Mouse (Mus musculus) thymus, postnatal 10 days (tissue): ENCODE results near the gene Bsdc1.
"Not testable (repeated sequence)": the region's sequence is repeated elsewhere in the genome, so short reads cannot be mapped to it uniquely, and the experiment has no call there.

ENCODE experiments used
- DNase-seq, 2 experiments: peaks; one replicate each; pipeline ENCODE4 v3.0.0; 2021; ENCODE audit warnings: low spot score in 2 of 2

Bsdc1 gene

DNA sequence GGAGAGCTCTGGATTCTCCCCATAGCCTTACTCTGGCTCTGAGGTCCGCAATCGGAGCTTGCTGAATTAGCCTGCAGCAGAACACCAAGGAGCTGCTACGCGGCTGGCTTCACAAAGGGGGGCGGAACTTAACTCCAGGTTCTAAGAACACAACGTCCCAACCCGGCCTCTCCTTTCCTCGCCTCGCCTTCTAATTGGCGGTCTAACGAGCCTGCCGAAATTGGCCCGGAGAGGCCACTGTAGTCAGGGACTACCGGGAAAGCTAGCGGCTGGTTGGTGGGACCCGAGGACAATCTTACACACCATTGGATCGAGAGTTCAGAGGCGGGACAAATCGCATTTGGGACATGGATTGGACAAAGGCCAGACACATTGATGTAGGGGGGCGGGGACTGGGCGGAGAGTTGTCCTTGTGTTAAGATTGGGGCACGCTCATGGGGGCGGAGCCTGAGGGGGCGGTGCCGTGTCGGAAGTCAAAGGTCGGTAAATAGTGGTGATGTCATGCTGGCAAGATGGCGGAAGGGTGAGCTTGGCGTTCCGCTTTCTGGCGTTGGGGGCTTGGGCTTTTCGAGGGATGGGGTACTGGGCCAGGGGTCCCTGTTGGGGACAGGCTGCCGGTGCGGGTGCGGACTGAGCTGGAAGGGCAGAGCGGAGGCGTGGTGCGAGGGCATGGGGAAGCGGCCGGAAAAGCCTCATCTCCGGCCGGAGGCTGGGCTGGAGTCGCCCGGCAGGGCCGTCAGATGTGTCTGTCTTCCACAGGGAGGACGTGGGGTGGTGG is at the start of gene Bsdc1:
Gene Bsdc1 (plus strand): TSS at position 399 of the 778 bp plus-strand sequence.
- peak; percentile 99 to 100 for DNase-seq

DNA sequence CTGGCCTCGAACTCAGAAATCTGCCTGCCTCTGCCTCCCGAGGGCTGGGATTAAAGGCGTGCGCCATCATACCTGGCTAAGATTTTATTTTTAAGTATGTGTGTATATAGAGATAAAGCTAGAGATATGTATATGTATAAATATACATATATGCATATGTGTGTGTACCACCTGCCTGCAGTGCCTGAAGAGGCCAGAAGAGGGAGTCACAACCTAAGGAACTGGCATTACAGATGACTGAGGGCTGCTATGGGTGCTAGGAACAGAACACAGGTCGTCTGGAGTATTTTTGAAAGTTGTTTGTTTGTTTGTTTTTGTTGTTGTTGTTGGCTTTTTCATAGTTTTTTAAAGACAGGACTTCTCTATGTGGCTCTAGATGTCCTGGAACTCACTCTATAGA is 45.5 kb upstream of the Bsdc1 start:
- no peak for DNase-seq

DNA sequence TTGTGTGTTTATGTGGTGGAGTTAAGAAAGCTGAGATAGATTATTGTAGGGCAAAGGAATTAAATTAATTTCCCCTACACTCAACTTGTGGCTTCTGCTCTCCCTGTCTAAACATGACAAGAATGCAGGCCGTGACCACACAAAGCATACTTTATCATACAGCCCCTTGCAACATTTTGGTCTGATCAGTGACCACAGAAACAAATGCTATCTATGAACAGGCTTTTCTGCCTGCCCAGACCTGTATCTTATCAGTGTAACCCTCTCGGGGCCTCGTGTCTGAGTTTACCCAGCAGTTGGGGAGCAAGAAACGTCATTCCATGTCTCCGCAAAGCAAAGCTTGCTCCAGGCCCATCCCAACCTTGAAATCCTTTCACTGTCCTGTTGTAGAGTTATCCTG is 44.9 kb upstream of the Bsdc1 start:
- no peak for DNase-seq

DNA sequence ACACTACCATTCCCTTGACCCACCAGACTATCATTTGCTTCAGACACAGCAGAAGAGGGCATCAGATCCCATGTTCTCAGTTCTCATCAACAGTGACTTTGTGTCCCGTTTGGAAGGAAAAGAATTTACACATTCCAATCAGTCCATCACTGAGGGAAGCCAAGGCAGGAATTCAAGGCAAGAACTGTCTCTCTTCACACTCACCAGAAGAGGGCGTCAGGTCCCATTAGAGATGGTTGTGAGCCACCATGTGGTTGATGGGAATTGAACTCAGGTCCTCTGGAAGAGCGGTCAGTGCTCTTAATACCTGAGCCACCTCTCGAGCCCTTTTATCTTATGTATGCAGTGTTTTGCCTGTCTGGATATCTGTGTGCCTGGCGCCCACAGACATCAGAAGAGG is 43.1 kb upstream of the Bsdc1 start:
- DNase-seq = no peak

DNA sequence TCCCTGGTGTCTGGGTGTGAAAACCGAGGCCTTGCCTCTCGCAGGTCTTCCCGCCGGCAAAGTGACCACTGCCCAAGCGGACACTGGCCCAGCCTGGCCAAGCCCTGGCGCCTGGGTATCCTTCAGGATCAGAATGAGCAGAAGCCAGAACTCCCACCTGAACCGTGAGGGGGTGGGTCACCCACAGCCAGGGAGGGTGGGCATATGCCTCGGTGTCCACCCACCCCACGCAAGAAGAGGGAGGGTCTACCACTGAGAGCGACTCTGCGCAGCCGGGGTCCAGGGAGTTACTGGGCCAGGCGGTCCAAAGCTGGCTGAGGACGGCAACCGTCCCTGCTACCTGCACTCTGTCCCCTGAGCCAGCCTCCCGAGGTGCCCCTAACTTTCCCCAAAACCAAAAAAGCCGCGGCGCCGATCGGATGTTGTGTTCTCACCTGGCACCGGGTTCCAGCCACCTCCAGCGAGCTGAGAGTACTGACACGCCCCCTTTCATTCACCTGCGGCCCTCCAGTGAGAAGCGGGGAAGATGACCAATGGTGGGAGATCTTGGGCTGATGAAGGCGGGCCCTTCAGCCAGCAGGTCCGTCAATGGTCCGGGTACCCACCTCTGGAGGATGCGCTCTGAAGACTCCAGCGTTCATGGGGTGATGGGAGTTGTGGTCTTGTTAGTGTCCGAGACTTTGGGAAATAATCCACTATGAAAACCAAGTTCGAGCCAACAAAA is 20.9 kb upstream of the Bsdc1 start, which contains the start of gene Zbtb8b:
Gene Zbtb8b (minus strand): TSS at position 514 of the 724 bp plus-strand sequence.
- DNase-seq = no peak

DNA sequence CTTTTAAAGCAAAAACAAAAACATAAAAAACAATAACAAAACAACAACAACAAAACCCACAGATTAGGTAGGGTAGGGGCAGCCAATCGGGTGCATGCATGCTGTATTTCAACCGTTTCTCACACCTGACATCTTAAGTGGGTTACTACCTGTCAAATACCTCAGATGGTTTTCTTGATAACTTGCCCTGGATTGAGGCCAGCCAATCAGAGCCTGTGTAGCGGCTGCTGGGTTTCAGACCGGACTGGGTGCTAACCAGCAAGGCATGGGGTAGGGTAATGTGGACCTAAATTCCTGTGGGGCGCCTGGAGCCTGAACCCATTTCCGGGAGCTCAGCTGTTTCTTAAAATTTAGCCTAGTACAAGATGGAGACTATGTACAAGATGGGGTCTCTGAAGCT is 20.2 kb upstream of the Bsdc1 start:
- no peak for DNase-seq

DNA sequence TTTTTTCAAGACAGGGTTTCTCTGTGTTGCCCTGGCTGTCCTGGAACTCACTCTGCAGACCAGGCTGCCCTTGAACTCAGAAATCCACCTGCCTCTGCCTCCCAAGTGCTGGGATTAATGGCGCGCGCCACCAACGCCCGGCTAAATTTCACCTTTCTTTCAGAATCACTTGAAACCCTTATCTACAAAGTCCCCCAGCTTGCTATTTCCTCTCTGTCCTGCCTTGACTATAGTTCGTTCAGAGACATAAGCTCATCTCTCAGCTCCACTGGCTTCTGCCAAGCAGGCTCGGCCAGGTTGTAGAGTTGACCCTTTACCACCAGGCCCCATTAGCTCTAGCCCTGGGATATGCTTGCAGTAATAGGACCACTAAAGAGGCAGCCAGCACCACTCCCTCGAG is 14.0 kb upstream of the Bsdc1 start:
- DNase-seq = no peak

DNA sequence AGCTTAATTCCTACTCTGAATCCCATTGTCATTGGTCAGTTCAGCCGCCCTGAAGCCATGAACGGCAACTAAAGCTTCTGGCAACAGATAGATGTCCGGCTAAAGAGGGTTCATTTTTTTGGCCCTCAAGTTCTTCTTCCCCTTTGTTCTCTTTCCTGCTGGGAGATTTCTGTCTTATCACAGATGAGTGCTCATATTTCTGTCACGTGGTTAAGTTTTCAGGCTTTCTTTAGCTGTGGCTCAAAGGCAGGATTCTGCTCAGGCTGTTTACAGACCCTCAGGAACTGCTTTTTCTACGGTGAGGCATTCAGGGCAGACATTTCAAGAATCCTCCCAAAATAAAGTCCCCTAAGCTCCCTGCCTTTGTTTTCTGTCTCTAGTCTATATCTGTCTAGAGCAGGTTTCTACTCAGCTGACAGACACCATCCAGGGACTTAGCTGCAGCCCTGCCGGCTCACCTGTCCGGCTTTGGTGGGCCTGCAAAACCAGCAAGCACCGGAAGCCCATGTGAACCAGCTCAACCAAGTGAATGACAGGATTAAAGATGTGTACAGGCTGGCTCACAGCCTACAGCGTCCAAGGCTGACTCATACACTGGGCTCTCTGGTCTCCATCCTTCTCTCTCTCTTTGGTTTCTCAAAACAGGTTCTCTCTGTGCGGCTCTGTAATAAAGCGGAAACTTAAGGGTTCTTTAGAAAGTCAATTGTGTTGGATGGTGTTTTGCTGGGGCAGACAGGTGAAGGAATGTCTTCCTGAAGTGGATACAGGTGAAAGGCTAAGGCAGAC is 13.4 kb upstream of the Bsdc1 start:
- no peak for DNase-seq

DNA sequence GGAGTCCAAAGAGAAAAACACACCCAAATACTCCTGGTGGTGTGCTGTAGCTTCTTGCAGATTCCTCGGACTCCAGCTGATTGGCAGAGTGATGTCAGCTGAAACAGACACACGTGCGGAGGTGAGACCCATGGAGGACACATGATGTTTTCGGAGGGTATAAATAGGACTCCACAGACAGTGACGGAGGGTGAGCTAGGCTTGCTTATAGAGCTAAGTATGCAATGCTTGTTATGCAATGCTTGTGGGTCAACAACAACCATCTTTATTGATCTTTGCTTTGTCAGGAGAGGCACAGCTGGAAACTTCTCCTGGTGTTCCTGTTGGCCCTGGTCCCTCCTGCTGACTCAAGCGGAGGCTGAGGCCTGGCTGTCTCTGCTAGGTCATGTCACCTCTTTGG is 12.7 kb upstream of the Bsdc1 start:
- no peak for DNase-seq

DNA sequence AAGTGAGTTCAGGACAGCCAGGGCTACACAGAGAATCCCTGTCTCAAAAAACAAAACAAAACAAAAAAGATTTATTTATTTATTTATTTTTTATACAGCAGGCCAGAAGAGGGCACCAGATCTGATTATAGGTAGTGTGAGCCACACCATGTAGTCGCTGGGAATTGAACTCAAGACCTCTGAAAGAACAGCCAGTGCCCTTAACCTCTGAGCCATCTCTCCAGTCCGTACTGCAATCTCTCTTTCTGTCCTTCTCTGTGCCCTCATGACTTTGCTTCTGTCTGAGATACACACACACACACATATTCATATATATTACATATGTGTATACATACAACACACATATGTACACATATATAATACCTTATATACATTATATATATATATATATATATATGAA is 10.5 kb upstream of the Bsdc1 start:
- DNase-seq = no peak

DNA sequence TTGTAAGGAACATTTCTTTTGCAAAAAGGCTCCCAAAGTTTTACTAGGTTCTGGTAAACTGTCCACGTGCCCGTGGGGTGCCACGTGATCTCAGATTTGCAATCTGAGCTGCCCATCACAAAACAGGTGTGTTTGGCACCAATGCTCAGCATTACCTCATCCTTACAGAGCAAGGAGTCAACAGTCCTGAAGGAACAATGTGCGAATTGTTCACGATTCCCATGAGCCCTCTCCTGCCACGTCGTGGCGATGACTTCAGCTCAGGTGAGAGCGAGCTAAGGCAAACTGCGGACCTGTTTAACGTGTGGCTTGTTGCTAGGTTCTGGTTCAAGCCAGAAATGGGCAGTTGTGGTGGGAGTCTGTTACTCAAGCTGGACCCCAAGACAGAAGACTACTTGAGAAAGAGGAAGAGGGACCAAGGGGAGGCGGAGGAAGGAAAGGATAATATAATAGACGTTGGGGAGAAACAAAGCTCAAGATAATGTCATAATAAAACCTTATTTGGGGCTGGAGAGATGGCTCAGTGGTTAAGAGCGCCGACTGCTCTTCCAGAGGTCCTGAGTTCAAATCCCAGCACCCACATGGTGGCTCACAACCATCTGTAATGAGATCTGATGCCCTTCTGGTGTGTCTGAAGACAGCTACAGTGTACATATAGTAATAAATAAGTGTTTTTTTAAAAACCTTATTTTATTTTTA is 9.8 kb upstream of the Bsdc1 start:
- DNase-seq = no peak

DNA sequence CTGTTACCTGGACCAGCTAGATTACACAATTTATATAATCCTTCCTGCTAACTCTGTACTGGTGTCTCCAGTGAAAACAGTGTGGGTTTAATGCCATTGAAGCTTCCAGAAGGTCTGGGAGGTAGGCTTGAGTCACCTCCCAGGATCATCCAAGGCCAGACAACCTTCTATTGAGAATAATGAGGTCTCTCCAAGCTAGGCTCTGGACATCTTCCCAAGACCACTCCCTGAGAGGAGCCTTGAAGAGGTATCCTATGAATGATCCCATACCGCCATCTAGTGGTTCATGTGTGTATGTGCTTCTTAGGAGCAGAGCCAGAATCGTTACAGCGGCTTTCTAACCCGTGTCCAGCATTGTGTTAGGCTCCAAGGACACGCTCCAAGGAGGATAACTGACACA is 6.1 kb upstream of the Bsdc1 start:
- peak; percentile 16 to 68 for DNase-seq

DNA sequence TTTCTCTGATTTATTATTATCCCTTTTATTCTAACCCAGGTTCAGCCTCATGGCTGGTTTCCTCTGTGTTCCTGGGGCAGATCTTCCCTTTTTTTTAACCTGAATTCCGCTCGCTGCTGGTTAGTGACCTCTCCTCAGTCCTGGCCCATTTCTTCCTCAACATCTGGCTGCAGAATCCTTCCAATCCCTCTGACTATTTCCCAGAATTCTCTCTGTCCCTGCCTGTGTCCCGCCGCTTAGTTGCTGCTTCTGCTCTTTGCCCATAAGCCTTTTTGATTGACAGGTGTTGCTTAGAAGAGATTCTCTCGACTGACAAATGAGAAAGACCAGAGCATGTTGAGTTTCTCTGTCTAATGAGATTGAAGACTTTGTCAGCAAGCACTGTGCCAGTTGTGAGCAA is 5.3 kb upstream of the Bsdc1 start:
- DNase-seq = no peak

DNA sequence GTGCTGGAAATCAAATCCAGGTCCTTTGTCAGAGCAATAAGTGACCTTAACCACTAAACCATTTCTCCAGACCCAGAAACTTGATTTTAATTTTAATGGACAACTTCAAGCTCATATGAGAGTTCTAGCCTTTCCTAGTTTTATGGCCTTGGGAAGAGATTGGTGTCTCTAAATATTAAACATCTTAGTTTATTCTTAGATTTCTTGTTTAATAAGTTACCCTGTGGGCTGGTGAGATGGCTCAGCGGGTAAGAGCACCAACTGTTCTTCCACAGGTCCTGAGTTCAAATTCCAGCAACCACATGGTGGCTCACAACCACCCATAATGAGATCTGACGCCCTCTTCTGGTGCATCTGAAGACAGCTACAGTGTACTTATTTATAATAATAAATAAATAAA is 4.1 kb upstream of the Bsdc1 start:
- not testable (repeated sequence) for DNase-seq

DNA sequence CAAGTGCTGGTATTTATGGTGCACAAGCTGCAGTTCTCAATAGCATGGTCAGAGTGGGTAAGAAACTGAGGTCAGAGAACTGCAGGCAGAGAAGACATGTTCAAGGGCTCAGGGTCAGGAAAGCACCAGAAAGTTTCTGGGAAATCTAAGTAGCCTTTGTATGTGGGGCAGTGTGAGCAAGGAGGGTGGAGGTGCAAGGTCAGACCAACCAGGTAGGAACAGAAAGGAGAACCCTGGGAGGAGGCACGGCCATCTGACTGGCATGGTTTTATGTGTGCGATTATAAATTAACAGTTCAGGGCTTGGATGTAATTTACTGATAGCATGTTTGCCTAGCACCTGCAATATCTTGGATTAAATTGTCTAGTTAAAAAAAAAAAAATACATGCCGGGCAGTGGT is 1.7 kb upstream of the Bsdc1 start:
- DNase-seq = no peak

DNA sequence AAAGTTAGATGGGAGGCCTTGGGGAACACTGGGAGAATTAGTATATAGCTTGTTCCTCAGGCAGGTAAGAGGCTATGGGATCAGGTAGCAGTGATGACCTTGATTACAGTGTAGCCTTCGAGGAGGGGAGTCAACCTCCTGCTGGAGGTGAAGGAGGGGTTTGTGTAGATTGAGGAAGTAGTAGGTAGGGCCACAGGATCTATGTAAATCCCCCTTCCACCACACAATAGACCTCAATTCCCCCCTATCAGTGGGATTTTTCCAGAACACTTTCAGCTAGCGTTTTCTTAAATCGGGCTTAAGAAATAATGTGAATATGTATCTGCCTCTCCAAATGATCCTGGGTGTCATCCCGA is 576 bp upstream of the Bsdc1 start:
- no peak for DNase-seq

DNA sequence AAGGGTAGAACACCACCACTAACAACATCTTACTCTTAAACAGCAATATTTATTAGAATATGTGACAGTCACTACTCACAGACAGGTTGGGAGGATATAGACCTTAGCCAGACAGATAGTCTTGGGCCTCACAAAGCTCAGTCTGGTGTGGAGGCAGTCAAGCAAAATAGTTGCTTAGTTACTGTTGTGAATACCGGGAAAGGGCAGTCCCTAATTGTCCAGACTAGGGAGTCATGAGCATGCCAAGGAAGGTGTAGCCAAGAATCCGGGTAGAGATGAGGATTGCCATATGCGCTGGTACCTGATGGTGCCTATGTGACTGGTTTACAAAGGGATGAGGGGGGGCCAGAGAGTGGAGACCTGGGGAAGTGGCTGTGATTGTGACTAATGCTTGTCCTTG is 737 bp downstream of the Bsdc1 start:
- no peak for DNase-seq

DNA sequence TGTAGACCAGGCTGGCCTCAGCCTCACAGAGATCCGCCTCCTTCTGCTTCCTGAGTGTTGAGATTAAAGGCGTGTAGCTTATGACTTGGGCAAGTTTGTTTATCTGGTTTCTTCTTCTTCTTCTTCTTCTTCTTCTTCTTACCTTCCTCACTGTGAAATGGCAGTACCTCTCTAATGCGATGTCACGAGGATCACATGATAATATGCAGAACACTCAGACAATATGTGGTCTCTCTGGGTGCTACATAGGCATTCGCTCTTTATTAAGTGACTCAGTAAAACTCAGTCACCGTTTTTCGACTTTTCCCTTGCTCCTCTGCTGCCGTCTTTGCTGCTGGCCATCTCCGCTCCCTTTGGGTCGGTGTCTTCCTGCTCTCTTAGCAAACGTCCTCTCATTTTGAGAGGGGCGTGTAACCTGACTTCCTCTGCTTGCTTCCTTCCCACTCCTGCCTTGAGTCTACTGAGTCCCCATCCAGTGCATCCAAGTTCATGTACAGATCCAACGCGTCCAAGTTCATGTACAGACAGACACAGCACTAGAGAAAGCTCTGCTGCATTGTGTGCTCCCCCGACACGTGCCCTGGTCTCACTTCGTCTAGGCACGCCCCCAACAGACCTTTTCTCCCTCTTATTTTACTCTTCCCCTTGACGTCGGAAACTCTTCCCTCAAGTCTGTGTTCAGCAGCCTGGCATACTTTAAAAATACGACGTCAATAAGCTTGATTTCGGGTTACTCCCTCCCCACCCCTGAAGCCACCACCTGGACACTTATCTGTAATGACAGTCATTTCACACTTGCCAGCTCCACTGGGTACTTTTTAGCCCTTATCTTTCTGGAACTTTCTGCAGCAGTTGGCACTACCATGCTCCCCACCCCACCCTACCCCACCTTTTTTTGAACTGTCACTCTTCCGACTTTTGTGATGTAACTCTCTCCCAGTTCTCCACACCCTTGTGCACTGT is 2.0 kb downstream of the Bsdc1 start:
- no peak for DNase-seq

DNA sequence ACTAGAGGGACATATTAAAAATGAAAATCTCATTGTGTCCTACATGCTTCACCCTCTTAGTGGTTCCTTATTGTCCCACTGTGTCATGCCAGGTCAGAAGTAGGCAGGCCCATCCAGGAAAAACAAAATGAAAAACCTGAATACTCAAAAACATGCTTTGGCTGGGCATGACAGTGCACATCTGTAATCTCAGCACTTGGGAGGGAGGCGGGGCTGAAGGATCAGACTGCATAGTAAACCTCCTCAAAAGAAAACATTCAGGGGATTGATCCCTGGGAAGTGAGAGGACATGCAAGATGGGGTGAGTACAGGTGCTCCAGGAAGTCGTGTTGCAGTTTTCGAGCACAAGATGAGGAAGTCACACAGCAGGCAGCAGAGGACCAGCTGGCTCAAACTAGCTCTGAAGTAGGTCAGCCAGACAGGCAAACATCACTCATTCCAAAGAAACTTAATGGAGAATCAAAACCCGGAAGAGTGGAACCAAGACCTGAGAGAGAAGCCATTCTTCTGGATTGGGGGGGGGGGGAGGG is 3.0 kb downstream of the Bsdc1 start:
- DNase-seq = no peak

DNA sequence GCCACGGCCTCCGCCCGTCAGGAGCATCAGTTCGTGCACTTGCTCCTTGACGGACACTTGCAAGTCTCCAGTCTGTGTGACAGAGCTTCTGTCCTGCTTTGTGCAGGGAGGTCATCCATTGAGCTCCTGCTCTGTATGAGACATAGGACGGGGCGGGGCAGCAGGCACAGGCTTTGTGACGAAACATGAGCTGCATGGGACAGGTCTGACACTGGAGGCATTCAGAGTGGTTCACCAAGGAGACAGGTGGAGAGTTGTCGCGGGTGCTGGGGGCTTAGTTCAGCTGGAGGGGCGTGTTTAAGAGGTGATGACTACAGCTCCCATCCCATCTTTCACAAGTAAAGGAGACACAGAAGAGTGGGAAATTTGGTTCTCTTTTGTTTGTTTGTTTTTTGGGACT is 14.7 kb downstream of the Bsdc1 start:
- DNase-seq = no peak

DNA sequence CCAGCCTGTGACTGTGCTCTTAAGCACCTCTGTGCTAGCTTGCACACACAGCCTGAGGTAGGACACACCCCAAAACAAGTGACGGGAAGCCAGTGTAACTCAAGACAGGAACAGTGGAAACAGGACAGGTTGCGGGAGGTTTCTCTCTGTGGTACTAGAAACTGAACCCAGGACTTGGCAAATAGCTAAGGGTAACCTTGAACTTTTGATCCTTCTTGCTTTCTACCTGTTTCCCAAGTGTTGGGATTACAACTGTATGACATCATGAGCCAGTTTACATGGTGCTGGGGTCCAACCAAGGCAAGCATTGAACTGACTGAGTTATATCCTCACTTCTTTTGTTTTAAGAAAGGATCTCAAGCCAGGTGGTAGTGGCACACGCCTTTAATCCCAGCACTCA is 18.5 kb downstream of the Bsdc1 start:
- DNase-seq = no peak
